Mouse (Mus musculus) heart, embryonic 11.5 days (tissue): ENCODE data around the gene Swap70. TPM values are rescaled to one million over a fixed set of nuclear protein-coding genes. Genes with fewer than 3 reads are reported as not detected.

Experiments used
- ATAC-seq: fragments of 200-750 bp; cut with Nextera tagmentation; replicated peaks from 2 replicates; pipeline ENCODE4 v1.8.0; 2017; ENCODE audit warnings: moderate library complexity; ENCODE audit not compliant: insufficient number of reproducible peaks, low FRiP score, low TSS enrichment
- H3K27ac ChIP-seq: fragments of 300-500 bp; sonication (generic); 2 replicates; pipeline ENCODE4 v1.5.1; 2014; ENCODE audit warnings: mild to moderate bottlenecking, low read depth, low read length
- H3K27me3 ChIP-seq: fragments of 300-500 bp; sonication (generic); 2 replicates; pipeline ENCODE4 v1.6.1; 2014; ENCODE audit warnings: mild to moderate bottlenecking, low read length, mixed read lengths; ENCODE audit not compliant: control insufficient read depth, insufficient read depth
- H3K36me3 ChIP-seq: fragments of 300-500 bp; sonication (generic); 2 replicates; pipeline ENCODE4 v1.6.1; 2014; ENCODE audit warnings: mild to moderate bottlenecking, low read length, moderate library complexity, mixed read lengths; ENCODE audit not compliant: control insufficient read depth, insufficient read depth
- H3K4me1 ChIP-seq: fragments of 300-500 bp; sonication (generic); 2 replicates; pipeline ENCODE4 v1.6.1; 2014; ENCODE audit warnings: low read length; ENCODE audit not compliant: control insufficient read depth, insufficient read depth
- H3K4me2 ChIP-seq: fragments of 300-500 bp; sonication (generic); 2 replicates; pipeline ENCODE4 v1.6.1; 2014; ENCODE audit warnings: mild to moderate bottlenecking, moderate library complexity
- H3K4me3 ChIP-seq: fragments of 300-500 bp; sonication (generic); 2 replicates; pipeline ENCODE4 v1.5.1; 2014; ENCODE audit warnings: low read depth, low read length
- H3K9ac ChIP-seq: fragments of 300-500 bp; sonication (generic); 2 replicates; pipeline ENCODE4 v1.6.1; 2014; ENCODE audit warnings: mild to moderate bottlenecking, low read depth, low read length, moderate library complexity
- H3K9me3 ChIP-seq: fragments of 300-500 bp; sonication (generic); replicated peaks from 2 replicates; pipeline ENCODE4 v1.6.1; 2016; ENCODE audit warnings: low read length; ENCODE audit not compliant: control insufficient read depth
- WGBS: fragments of 180-500 bp; shearing (Covaris S2); extraction: QIAGEN DNeasy Blood & Tissue Kit; methylation state at CpG from one replicate; pipeline ENCODE4 v1.1.7; 2014; ENCODE audit not compliant: insufficient replicate concordance; 5-methylcytosine and 5-hydroxymethylcytosine counted together
- polyA plus RNA-seq: library from polyadenylated mRNA; unstranded; fragments of >200 nt; fragmentation: Nextera tagmentation; extraction: Ambion mirVana; gene quantifications from 2 replicates; pipeline ENCODE4 v1.2.1, GENCODE M21; 2014

Swap70 gene
- polyA plus RNA-seq, 1 experiment from 2014 or later: 14.4 TPM

DNA sequence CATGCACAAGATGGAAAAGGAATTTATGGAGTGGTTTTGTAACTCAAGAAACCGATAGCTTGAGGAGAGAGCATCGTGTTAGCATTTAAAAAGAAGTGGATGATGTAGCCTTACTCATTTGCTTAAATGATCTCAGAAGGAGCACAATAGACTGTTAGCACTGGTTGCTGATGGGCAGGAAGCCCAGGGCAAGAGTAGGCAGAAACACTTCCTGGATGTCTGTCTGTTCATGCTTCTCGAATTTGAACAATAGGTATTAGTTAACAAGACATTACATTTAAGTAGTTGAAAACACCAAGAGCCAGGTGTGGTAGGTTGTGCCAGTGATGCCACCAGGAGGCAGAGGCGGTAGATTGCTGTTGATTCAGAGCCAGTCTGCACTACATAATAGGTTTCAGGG lies 47.0 kb downstream of the Swap70 start:
- no peaks in the 10 kb centered on the region for H3K9me3 ChIP-seq
- no peaks in the 10 kb centered on the region for H3K27me3 ChIP-seq
- H3K4me3 ChIP-seq: no peak overlapping the region
- peaks cover 3% of the 10 kb centered on the region; the same call in 1 of the 2 replicates for H3K4me1 ChIP-seq
- WGBS: 78% methylated on average over 4 of the region's 4 CpGs
- no peak overlapping the region for H3K4me2 ChIP-seq
- H3K9ac ChIP-seq: no peak overlapping the region
- ATAC-seq: no peak
- H3K27ac ChIP-seq: no peak overlapping the region
- peaks cover 11% of the 10 kb centered on the region for H3K36me3 ChIP-seq

DNA sequence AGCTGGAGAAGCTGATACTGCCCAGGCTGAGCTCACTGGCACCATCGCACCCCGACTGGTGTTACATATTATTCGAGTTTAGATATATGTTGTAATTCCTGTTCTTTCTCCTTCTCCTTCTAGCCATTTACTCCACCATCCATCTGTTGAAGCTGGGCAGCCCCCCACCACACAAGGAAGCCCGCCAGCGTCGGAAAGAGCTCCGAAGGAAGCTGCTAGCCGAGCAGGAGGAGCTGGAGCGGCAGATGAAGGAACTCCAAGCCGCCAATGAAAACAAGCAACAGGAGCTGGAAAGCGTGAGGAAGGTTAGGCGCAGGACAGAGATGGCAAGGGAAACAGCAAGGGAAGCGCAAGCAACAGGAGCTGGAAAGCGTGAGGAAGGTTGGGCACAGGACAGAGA lies 48.3 kb downstream of the Swap70 start:
- Histone ChIP-seq H3K9ac (no peak overlapping the region), H3K27ac (no peak overlapping the region), H3K27me3 (no peaks in the 10 kb centered on the region), H3K36me3 (peaks cover 13% of the 10 kb centered on the region), H3K9me3 (no peaks in the 10 kb centered on the region), H3K4me2 (no peak overlapping the region), H3K4me1 (peaks cover 3% of the 10 kb centered on the region; the same call in 1 of the 2 replicates), H3K4me3 (no peak overlapping the region)
- ATAC-seq: no peak
- 74% methylated on average over 14 of the region's 14 CpGs for WGBS

DNA sequence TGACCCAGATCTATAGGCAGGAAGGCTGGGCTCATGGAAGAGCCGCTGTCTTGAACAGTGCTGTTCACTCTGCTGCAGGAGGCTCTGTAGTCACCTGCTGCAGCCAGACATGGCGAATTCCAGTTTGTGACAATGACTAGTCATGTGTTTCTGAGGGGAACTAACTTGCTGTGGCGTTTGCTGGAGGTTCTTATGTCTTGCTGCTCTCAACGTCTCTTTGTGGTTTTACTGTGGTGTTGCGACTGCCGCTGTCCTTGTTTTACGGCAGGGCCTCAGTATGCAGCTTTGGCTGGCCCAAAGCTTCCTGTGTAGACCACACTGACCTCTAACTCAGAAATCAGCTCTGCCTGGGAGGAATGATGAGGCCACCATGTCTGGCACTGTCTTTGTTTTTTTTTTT lies 48.9 kb downstream of the Swap70 start:
- Histone ChIP-seq H3K27me3 (no peaks in the 10 kb centered on the region), H3K4me1 (peaks cover 3% of the 10 kb centered on the region; the same call in 1 of the 2 replicates), H3K36me3 (peaks cover 13% of the 10 kb centered on the region), H3K9ac (no peak overlapping the region), H3K27ac (no peak overlapping the region), H3K4me2 (no peak overlapping the region), H3K4me3 (no peak overlapping the region), H3K9me3 (no peaks in the 10 kb centered on the region)
- WGBS: 79% methylated on average over 7 of the region's 7 CpGs
- no peak for ATAC-seq

DNA sequence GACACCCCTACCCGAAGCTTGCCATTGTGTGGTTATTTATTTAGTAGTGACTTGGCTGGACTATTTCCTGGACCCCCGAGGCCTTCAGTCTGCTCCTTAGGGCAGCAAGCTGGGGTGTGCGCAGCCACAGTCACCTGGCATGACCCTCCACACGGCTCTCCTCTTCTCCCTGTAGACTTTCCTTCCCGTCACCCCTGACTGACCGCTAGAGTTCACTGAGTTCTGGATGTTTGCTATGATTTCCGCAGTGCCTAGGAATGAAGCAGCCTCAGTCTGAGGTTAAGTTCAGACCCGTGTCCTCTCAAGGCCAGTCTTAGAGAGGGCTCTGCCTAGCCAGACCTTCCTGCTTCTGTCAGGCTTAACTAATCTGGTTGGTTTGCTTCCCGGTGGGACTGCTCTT lies 50.3 kb downstream of the Swap70 start:
- Histone ChIP-seq H3K9ac (no peak overlapping the region), H3K4me2 (no peak overlapping the region), H3K27me3 (peaks cover under 1% of the 10 kb centered on the region; the same call in 1 of the 2 replicates), H3K27ac (no peak overlapping the region), H3K4me1 (peaks cover 7% of the 10 kb centered on the region; the same call in 1 of the 2 replicates), H3K36me3 (peaks cover 13% of the 10 kb centered on the region), H3K9me3 (no peaks in the 10 kb centered on the region), H3K4me3 (no peak overlapping the region)
- 55% methylated on average over 9 of the region's 9 CpGs for WGBS
- ATAC-seq: 0 out of 2 replicates have a peak, but pooled peaks have one; percentile 43

DNA sequence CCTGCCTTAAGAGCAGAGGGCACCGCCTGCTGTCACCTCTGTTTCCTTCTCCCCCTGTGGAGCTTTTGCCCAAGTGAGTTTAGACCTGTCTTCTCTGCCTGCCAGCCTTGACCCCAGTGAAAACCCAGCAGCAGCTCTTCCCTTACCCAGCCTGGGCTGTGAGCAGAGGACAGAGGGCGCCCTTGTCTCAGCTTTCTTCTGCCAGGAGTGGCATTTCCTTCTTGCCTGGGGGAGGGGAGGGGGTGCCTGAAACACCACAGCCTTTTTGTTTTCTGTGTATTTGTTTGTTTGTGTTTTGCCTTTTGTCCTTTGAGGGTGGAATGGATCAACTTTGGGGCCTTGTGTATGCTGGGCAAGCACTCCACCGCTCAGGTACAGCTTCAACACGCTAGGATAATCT lies 50.9 kb downstream of the Swap70 start:
- WGBS: 72% methylated on average over 4 of the region's 4 CpGs
- peaks cover 7% of the 10 kb centered on the region; the same call in 1 of the 2 replicates for H3K4me1 ChIP-seq
- peaks cover 16% of the 10 kb centered on the region for H3K36me3 ChIP-seq
- peaks cover 3% of the 10 kb centered on the region; the same call in 1 of the 2 replicates for H3K27me3 ChIP-seq
- H3K4me2 ChIP-seq: no peak overlapping the region
- no peak for ATAC-seq
- H3K27ac ChIP-seq: no peak overlapping the region
- no peaks in the 10 kb centered on the region for H3K9me3 ChIP-seq
- H3K4me3 ChIP-seq: no peak overlapping the region
- no peak overlapping the region for H3K9ac ChIP-seq

DNA sequence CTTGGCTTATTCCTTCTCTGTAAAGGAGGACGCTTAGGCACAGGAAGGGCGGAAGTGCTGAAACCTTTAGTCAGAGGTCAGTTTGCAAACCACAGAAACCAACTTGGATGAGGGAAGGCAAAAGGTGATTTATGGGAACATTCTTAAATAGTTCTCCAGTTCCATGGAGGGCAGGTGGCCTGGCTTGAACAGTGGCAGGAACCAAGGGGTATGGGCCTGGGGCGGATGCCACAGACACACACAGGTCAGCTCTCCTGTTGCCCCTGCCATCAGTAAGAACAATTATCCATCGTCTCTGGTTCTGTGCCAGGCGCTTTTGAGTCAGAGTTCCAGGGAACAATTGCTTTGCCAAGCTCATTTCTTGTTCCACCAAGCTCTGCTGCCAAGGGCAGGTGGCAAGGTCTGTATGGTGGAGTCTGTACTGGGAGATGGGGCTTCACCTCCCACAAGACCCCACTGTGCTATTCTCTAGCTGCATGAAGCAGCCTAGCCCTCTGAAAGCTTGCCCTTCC lies 56.3 kb downstream of the Swap70 start:
- Histone ChIP-seq H3K36me3 (peaks cover 29% of the 10 kb centered on the region), H3K4me3 (no peak overlapping the region), H3K4me2 (no peak overlapping the region), H3K9me3 (no peaks in the 10 kb centered on the region), H3K27ac (no peak overlapping the region), H3K4me1 (0 out of 2 replicates have a peak, but pooled peaks cover 3% of the 10 kb centered on the region), H3K27me3 (peaks cover 12% of the 10 kb centered on the region), H3K9ac (no peak overlapping the region)
- no peak for ATAC-seq
- 89% methylated on average over 5 of the region's 5 CpGs for WGBS

DNA sequence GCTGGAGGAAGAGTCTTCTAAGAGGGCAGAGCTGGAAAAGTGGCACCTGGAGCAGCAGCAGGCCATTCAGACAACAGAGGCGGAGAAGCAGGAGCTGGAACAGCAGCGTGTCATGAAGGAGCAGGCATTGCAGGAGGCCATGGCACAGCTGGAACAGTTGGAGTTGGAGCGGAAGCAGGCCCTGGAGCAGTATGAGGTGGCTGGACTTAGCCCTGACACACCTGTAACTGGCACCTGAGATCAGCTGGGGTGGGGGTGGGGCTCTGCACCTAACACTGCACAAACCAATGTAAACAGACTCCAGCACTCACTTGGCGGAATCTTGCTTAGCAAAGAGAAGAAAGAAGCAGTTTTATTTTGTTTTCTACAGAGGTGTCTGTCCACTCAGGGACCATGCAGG lies 57.7 kb downstream of the Swap70 start:
- Histone ChIP-seq H3K9ac (no peak overlapping the region), H3K4me1 (0 out of 2 replicates have a peak, but pooled peaks cover 3% of the 10 kb centered on the region), H3K4me2 (no peak overlapping the region), H3K4me3 (no peak overlapping the region), H3K9me3 (no peaks in the 10 kb centered on the region), H3K27me3 (peaks cover 12% of the 10 kb centered on the region), H3K27ac (no peak overlapping the region), H3K36me3 (peaks cover 24% of the 10 kb centered on the region)
- 89% methylated on average over 4 of the region's 4 CpGs for WGBS
- no peak for ATAC-seq

DNA sequence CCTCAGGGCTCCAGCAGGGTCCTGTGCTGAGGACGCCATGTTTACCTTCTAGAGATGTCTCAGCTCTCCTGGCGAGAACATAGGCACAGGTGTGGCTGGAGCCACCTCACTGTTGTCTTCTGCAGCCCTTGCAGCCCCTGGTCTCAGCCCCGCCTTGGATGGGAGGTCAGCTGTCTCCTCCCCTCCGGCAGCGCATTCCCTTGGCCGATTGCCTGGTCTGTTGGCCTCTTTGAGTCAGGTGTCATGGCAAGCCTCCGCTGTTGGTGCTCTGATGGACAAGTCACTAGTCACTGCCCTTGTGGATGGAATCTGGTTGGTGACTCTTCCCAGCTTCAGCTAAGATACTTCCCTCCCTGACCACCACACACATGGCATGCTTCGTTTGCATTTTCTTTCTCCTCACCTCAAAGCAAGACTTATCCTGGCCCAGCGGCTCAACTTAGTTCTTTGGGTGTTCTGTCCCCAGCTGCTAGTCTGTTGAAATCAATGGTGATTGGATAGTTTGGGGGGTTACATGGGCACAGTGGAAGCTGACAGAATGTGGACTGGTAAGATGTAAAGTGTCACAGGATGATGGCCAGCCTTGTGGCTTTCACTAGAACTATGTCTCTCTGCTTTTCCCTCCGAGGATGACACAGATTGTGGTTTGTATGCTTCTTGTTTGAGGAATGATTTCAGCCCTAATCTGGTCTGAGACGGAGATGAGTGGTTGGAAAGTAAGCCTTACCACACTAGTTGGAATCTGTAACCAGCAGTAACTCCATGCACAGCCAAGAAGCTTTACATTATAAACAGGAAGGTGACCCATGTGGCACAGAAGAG lies 60.1 kb downstream of the Swap70 start:
- Histone ChIP-seq H3K4me3 (no peak overlapping the region), H3K27me3 (peaks cover 12% of the 10 kb centered on the region), H3K9ac (no peak overlapping the region), H3K4me2 (no peak overlapping the region), H3K36me3 (peaks cover 24% of the 10 kb centered on the region), H3K4me1 (no peaks in the 10 kb centered on the region), H3K9me3 (no peaks in the 10 kb centered on the region), H3K27ac (no peak overlapping the region)
- WGBS: 88% methylated on average over 11 of the region's 11 CpGs
- no peak for ATAC-seq
